Mouse (Mus musculus): Measurements from ENCODE around the gene Arpc5. TPM values are rescaled to one million over a fixed set of nuclear protein-coding genes. Genes with fewer than 3 reads are reported as not detected.

The Arpc5 gene
- 72.7 and 83.1 TPM in 2 replicates for polyA plus RNA-seq (2012; rRNA removed)

GRCm38 (mm10) chr1:152766032-152766772 is at the start of gene Arpc5, which contains the start of gene Rgl1:
Gene Arpc5, plus strand, starts transcription at chr1:152766542.
Gene Rgl1, minus strand, starts transcription at chr1:152766351.

GRCm38 (mm10) chr1:152750312-152750965 is 15.9 kb upstream of the Arpc5 start, which contains the start of gene Apobec4:
Gene Apobec4, plus strand, starts transcription at chr1:152750551.

GRCm38 (mm10) chr1:152799897-152800296 is 33.6 kb downstream of the Arpc5 start, which contains the start of gene Ncf2:
Gene Ncf2, plus strand, starts transcription at chr1:152800194.

Other genes with a start within 250 kb of the Arpc5 start
- gene Apobec4, start 16.0 kb upstream of the Arpc5 start, polyA plus RNA-seq (2012; rRNA removed), result not detected in 2 replicates
- gene Rgl1, start 191 bp upstream of the Arpc5 start, polyA plus RNA-seq (2012; rRNA removed), result 4.8 and 5.8 TPM in 2 replicates
- gene Ncf2, start 33.7 kb downstream of the Arpc5 start, polyA plus RNA-seq (2012; rRNA removed), result 6.6 and 9.1 TPM in 2 replicates
- gene Smg7, start 136.1 kb downstream of the Arpc5 start, polyA plus RNA-seq (2012; rRNA removed), result 9.8 and 11.9 TPM in 2 replicates
- gene Nmnat2, start 188.5 kb downstream of the Arpc5 start, polyA plus RNA-seq (2012; rRNA removed), result 0.01 and 0.03 TPM in 2 replicates